Mouse (Mus musculus): ENCODE measurements at regions not wholly inside any gene's neighbourhood (a gene's known extent, or its start where the extent isn't known, plus 50 kb on each side); places are given as distances from the start of the nearest gene placed in this dataset.
A peak's percentile ranks its signal among the peaks of the same experiment; 100 is the strongest.

- peak; percentile 69; the same call in 1 of the 2 replicates for TF ChIP-seq EP300 (IDR thresholded peaks at IDR 0.05)
- no peak for TF ChIP-seq CTCF (IDR thresholded peaks at IDR 0.05)
These were observed 62.2 kb upstream of the Cep78 start for GRCm38 (mm10) chr19:16046977-16047376.

Data from lung, postnatal 0 days (tissue).